ENCODE assay signal across 8 mouse cellular contexts in genomic region chr9:108401186-108401960, GRCm38 (mm10). TPM values are rescaled to one million over a fixed set of nuclear protein-coding genes. Genes with fewer than 3 reads are reported as not detected.
A peak's percentile ranks its signal among the peaks of the same experiment; 100 is the strongest.
DNase-seq lines count a peak whose midpoint lies in the region; ATAC-seq and TF ChIP-seq lines count a peak whose summit lies in the region.

No protein-coding gene starts in this region.

- no peak overlapping the region for H3K4me3 ChIP-seq in liver, adult 2 months (ENCODE audit: insufficient read depth, low read depth, low read length)
- no peak overlapping the region for H3K4me3 ChIP-seq in liver, embryonic 12.5 days
- H3K4me3 ChIP-seq in heart, embryonic 13.5 days: no peak overlapping the region
- H3K4me3 ChIP-seq in stomach, postnatal 0 days (ENCODE audit: low read depth, low read length): no peak overlapping the region

- H3K27ac ChIP-seq in liver, adult 2 months (replicated peaks; ENCODE audit: insufficient read depth, low read depth, low read length): peak overlapping the region; percentile 50
- H3K27ac ChIP-seq in liver, embryonic 12.5 days: no peak overlapping the region
- H3K27ac ChIP-seq in heart, embryonic 13.5 days (replicated peaks): 0 out of 2 replicates have a peak overlapping the region, but pooled peaks have one; percentile 8
- peak overlapping the region; percentile 76 for H3K27ac ChIP-seq in stomach, postnatal 0 days (replicated peaks)

- TF ChIP-seq EP300 in stomach, postnatal 0 days (optimal IDR thresholded peaks at IDR 0.05): no peak

- 24% methylated on average over 7 of the region's 7 CpGs for WGBS in liver, adult 2 months
- 67% methylated on average over 7 of the region's 7 CpGs for WGBS in liver, embryonic 12.5 days (ENCODE audit: insufficient replicate concordance)
- 58% methylated on average over 7 of the region's 7 CpGs for WGBS in heart, embryonic 13.5 days
- 53% methylated on average over 7 of the region's 7 CpGs for WGBS in stomach, postnatal 0 days

- no peak for TF ChIP-seq POLR2A in liver, adult 2 months (IDR thresholded peaks at IDR 0.05; ENCODE audit: extremely low read depth, insufficient read depth, low read length)

- H3K36me3 ChIP-seq in liver, adult 2 months (ENCODE audit: control insufficient read depth, insufficient read depth, low read length): no peaks in the 10 kb centered on the region
- H3K36me3 ChIP-seq in liver, embryonic 12.5 days: no peaks in the 10 kb centered on the region
- H3K36me3 ChIP-seq in heart, embryonic 13.5 days: no peaks in the 10 kb centered on the region
- no peaks in the 10 kb centered on the region for H3K36me3 ChIP-seq in stomach, postnatal 0 days (ENCODE audit: control insufficient read depth, insufficient read depth, low read length)

- no peak for ATAC-seq in liver, embryonic 12.5 days
- no peak for ATAC-seq in heart, embryonic 13.5 days (ENCODE audit: extremely low read depth, insufficient number of reproducible peaks, low FRiP score, low TSS enrichment)
- no peak for ATAC-seq in stomach, postnatal 0 days (ENCODE audit: low FRiP score, low TSS enrichment)

- no peak for TF ChIP-seq CTCF in liver, adult 2 months (IDR thresholded peaks at IDR 0.05; ENCODE audit: low read depth, low read length)
- no peak for TF ChIP-seq CTCF in stomach, postnatal 0 days (IDR thresholded peaks at IDR 0.05; ENCODE audit: low read depth)

- no peak overlapping the region for H3K9ac ChIP-seq in liver, adult 2 months (ENCODE audit: low read depth, low read length)
- H3K9ac ChIP-seq in liver, embryonic 12.5 days: no peak overlapping the region
- H3K9ac ChIP-seq in heart, embryonic 13.5 days: no peak overlapping the region
- no peak overlapping the region for H3K9ac ChIP-seq in stomach, postnatal 0 days (ENCODE audit: low read length)

- no peaks in the 10 kb centered on the region for H3K27me3 ChIP-seq in liver, adult 2 months (ENCODE audit: control insufficient read depth, insufficient read depth, low read length)
- H3K27me3 ChIP-seq in liver, embryonic 12.5 days (replicated peaks): no peaks in the 10 kb centered on the region
- H3K27me3 ChIP-seq in heart, embryonic 13.5 days (replicated peaks): no peaks in the 10 kb centered on the region
- H3K27me3 ChIP-seq in stomach, postnatal 0 days (ENCODE audit: control insufficient read depth, insufficient read depth, low read length): no peaks in the 10 kb centered on the region

- peaks cover 22% of the 10 kb centered on the region for H3K4me1 ChIP-seq in liver, adult 2 months (ENCODE audit: control insufficient read depth, insufficient read depth, low read length)
- peaks cover 10% of the 10 kb centered on the region for H3K4me1 ChIP-seq in liver, embryonic 12.5 days
- peaks cover 9% of the 10 kb centered on the region for H3K4me1 ChIP-seq in heart, embryonic 13.5 days
- H3K4me1 ChIP-seq in stomach, postnatal 0 days (replicated peaks; ENCODE audit: control insufficient read depth, insufficient read depth): no peaks in the 10 kb centered on the region

- no peak overlapping the region for H3K4me2 ChIP-seq in liver, embryonic 12.5 days
- H3K4me2 ChIP-seq in heart, embryonic 13.5 days: no peak overlapping the region
- H3K4me2 ChIP-seq in stomach, postnatal 0 days (replicated peaks; ENCODE audit: low read depth): no peak overlapping the region

- no peaks in the 10 kb centered on the region for H3K9me3 ChIP-seq in liver, embryonic 12.5 days (replicated peaks)
- H3K9me3 ChIP-seq in heart, embryonic 13.5 days: no peaks in the 10 kb centered on the region
- no peaks in the 10 kb centered on the region for H3K9me3 ChIP-seq in stomach, postnatal 0 days (ENCODE audit: control insufficient read depth, low read length)

- DNase-seq in liver, adult 2 months (ENCODE audit: extremely low read depth, low read depth, low spot score): peak; percentile 79
- peak; percentile 47 to 59 for DNase-seq in cerebellum, postnatal 25 days
- peak; percentile 68 to 86 for DNase-seq in left cerebral cortex, adult 9 months (ENCODE audit: low spot score in 2 of 2)
- no peak for DNase-seq in stomach, postnatal 0 days (ENCODE audit: low spot score)
- no peak for DNase-seq in embryo, embryonic 9.5 days (ENCODE audit: extremely low spot score)
- no peak for DNase-seq in liver

- H3K79me2 ChIP-seq in liver, adult 2 months (ENCODE audit: control insufficient read depth, insufficient read depth, low read length): no peaks in the 10 kb centered on the region

RNA-seq across cellular contexts. Expression of gene 1700102P08Rik, which starts 8.8 kb away (rescaled TPM):
- total RNA-seq in liver, adult 2 months (2014; rRNA removed): not detected in 2 replicates
- not detected in 2 replicates for polyA plus RNA-seq in liver, adult 2 months (2012; rRNA removed)
- 0.32 and 0.59 TPM in 2 replicates for polyA plus RNA-seq in liver, embryonic 12.5 days (2016; fragmentation: Nextera tagmentation; extraction: Ambion mirVana)
- polyA plus RNA-seq in heart, embryonic 13.5 days (2015; fragmentation: Nextera tagmentation; extraction: Ambion mirVana): 0.21 and 0.39 TPM in 2 replicates
- polyA plus RNA-seq in stomach, postnatal 0 days (2015; fragmentation: Nextera tagmentation; extraction: Ambion mirVana): 0.17 and 0.21 TPM in 2 replicates

RNA-seq across cellular contexts. Expression of gene Ccdc36, which starts 26.9 kb away (rescaled TPM):
- total RNA-seq in liver, adult 2 months (2014; rRNA removed): not detected in 2 replicates
- not detected in 2 replicates for polyA plus RNA-seq in liver, adult 2 months (2012; rRNA removed)
- 0.55 TPM in 2 replicates for polyA plus RNA-seq in liver, embryonic 12.5 days (2016; fragmentation: Nextera tagmentation; extraction: Ambion mirVana)
- 0.71 and 0.80 TPM in 2 replicates for polyA plus RNA-seq in heart, embryonic 13.5 days (2015; fragmentation: Nextera tagmentation; extraction: Ambion mirVana)
- 0.39 and 0.41 TPM in 2 replicates for polyA plus RNA-seq in stomach, postnatal 0 days (2015; fragmentation: Nextera tagmentation; extraction: Ambion mirVana)

RNA-seq across cellular contexts. Expression of gene BC048562, which starts 34.9 kb away (rescaled TPM):
- total RNA-seq in liver, adult 2 months (2014; rRNA removed): not detected in 2 replicates
- not detected in 2 replicates for polyA plus RNA-seq in liver, adult 2 months (2012; rRNA removed)
- polyA plus RNA-seq in liver, embryonic 12.5 days (2016; fragmentation: Nextera tagmentation; extraction: Ambion mirVana): not detected in 2 replicates
- polyA plus RNA-seq in heart, embryonic 13.5 days (2015; fragmentation: Nextera tagmentation; extraction: Ambion mirVana): not detected in 2 replicates
- polyA plus RNA-seq in stomach, postnatal 0 days (2015; fragmentation: Nextera tagmentation; extraction: Ambion mirVana): not detected in 2 replicates

RNA-seq across cellular contexts. Expression of gene Usp4, which starts 53.7 kb away (rescaled TPM):
- total RNA-seq in liver, adult 2 months (2014; rRNA removed): 62.0 and 63.8 TPM in 2 replicates
- polyA plus RNA-seq in liver, adult 2 months (2012; rRNA removed): 63.3 and 65.2 TPM in 2 replicates
- polyA plus RNA-seq in liver, embryonic 12.5 days (2016; fragmentation: Nextera tagmentation; extraction: Ambion mirVana): 87.4 and 92.1 TPM in 2 replicates
- 80.6 and 86.7 TPM in 2 replicates for polyA plus RNA-seq in heart, embryonic 13.5 days (2015; fragmentation: Nextera tagmentation; extraction: Ambion mirVana)
- polyA plus RNA-seq in stomach, postnatal 0 days (2015; fragmentation: Nextera tagmentation; extraction: Ambion mirVana): 56.8 and 59.6 TPM in 2 replicates

RNA-seq across cellular contexts. Expression of gene Ccdc71, which starts 59.0 kb away (rescaled TPM):
- total RNA-seq in liver, adult 2 months (2014; rRNA removed): 5.6 and 6.4 TPM in 2 replicates
- 13.2 and 15.7 TPM in 2 replicates for polyA plus RNA-seq in liver, adult 2 months (2012; rRNA removed)
- polyA plus RNA-seq in liver, embryonic 12.5 days (2016; fragmentation: Nextera tagmentation; extraction: Ambion mirVana): 28.5 and 32.9 TPM in 2 replicates
- 36.3 and 42.7 TPM in 2 replicates for polyA plus RNA-seq in heart, embryonic 13.5 days (2015; fragmentation: Nextera tagmentation; extraction: Ambion mirVana)
- polyA plus RNA-seq in stomach, postnatal 0 days (2015; fragmentation: Nextera tagmentation; extraction: Ambion mirVana): 29.7 and 32.2 TPM in 2 replicates

Comparison
In these comparisons a context has a peak if more than half of its experiments do, and no peak if none do; other contexts are left out.
1. DNase-seq: peak in liver, adult 2 months (single experiment), cerebellum, postnatal 25 days (2 of 2) and left cerebral cortex, adult 9 months (2 of 2); none in stomach, postnatal 0 days (single experiment), embryo, embryonic 9.5 days (single experiment) and liver (single experiment).